Mouse (Mus musculus) brain, embryonic 14.5 days (tissue): Measurements from ENCODE around the gene Glis1. TPM values are rescaled to one million over a fixed set of nuclear protein-coding genes. Genes with fewer than 3 reads are reported as not detected.

ENCODE experiments used
- DNase-seq: peaks from one replicate; pipeline ENCODE4 v3.0.0-alpha.2; 2011; ENCODE audit warnings: low read depth
- CTCF ChIP-seq: fragments of 200-500 bp; IDR thresholded peaks from 2 replicates; pipeline ENCODE4 v1.5.1; 2012; ENCODE audit warnings: inconsistent platforms, mild to moderate bottlenecking, moderate library complexity, borderline replicate concordance; ENCODE audit not compliant: insufficient read depth, insufficient read length; ENCODE audit errors: extremely low read depth
- POLR2A ChIP-seq: fragments of 200-500 bp; IDR thresholded peaks from 2 replicates; pipeline ENCODE4 v1.6.1; 2012; ENCODE audit warnings: mild to moderate bottlenecking, inconsistent platforms, borderline replicate concordance; ENCODE audit not compliant: poor library complexity, insufficient read depth, insufficient read length, severe bottlenecking; ENCODE audit errors: extremely low read depth
- polyA plus RNA-seq: library from polyadenylated mRNA; depleted of rRNA; stranded (reverse); fragments of >200 nt; gene quantifications from 2 replicates; pipeline ENCODE4 v1.2.3, GENCODE M21; 2012; rRNA removed

The Glis1 gene
- polyA plus RNA-seq, 1 experiment: 1.4 TPM

- no peak for DNase-seq
- TF ChIP-seq POLR2A (no peak), CTCF (no peak)
Observed at GRCm38 (mm10) chr4:107681099-107681849, 246.9 kb downstream of the Glis1 start.

- no peak for DNase-seq
- TF ChIP-seq CTCF: no peak
- TF ChIP-seq POLR2A: no peak
Observed at GRCm38 (mm10) chr4:107683006-107683756, 248.8 kb downstream of the Glis1 start.

GRCm38 (mm10) chr4:107684130-107684529 lies 249.7 kb downstream of the Glis1 start, which contains the start of gene Dmrtb1:
Gene Dmrtb1, minus strand, starts transcription at chr4:107684230.
- TF ChIP-seq POLR2A: no peak
- no peak for TF ChIP-seq CTCF

More at GRCm38 (mm10) chr4:107684130-107684529, 249.7 kb downstream of the Glis1 start, which contains the start of gene Dmrtb1:
- no peak for DNase-seq

Other genes starting within 250 kb of the Glis1 start
- gene Ldlrad1, start 225.4 kb upstream of the Glis1 start, polyA plus RNA-seq: 0.08 TPM in 1 of 2 replicates, not detected in the other
- 33.9 and 34.8 TPM in 2 replicates for gene Lrrc42, start 181.1 kb upstream of the Glis1 start, polyA plus RNA-seq
- gene Hspb11, start 181.0 kb upstream of the Glis1 start, polyA plus RNA-seq: 15.9 and 19.9 TPM in 2 replicates
- gene Dio1, start 127.4 kb upstream of the Glis1 start, polyA plus RNA-seq: not detected in 2 replicates
- gene Yipf1, start 120.2 kb upstream of the Glis1 start, polyA plus RNA-seq: 39.4 and 40.8 TPM in 2 replicates
- gene Ndc1, start 66.8 kb upstream of the Glis1 start, polyA plus RNA-seq: 20.2 and 24.9 TPM in 2 replicates
- gene Dmrtb1, start 249.6 kb downstream of the Glis1 start, polyA plus RNA-seq: 61.0 and 82.4 TPM in 2 replicates